Mouse (Mus musculus) small intestine, adult 2 months (tissue): Measurements from ENCODE around the gene Ptcd1. TPM values are rescaled to one million over a fixed set of nuclear protein-coding genes. Genes with fewer than 3 reads are reported as not detected.

Source experiments
- H3K27ac ChIP-seq: fragments of 200-500 bp; 2 replicates; pipeline ENCODE4 v1.5.1; 2012; ENCODE audit warnings: low read depth, low read length, control low read depth, inconsistent platforms; ENCODE audit not compliant: insufficient read depth
- H3K27me3 ChIP-seq: fragments of 200-500 bp; 2 replicates; pipeline ENCODE4 v1.6.1; 2012; ENCODE audit warnings: mild to moderate bottlenecking, moderate library complexity, low read length, inconsistent platforms; ENCODE audit not compliant: control insufficient read depth, insufficient read depth
- H3K36me3 ChIP-seq: fragments of 200-500 bp; 2 replicates; pipeline ENCODE4 v1.6.1; 2012; ENCODE audit warnings: mild to moderate bottlenecking, low read length, control low read depth, inconsistent platforms; ENCODE audit not compliant: control insufficient read depth, insufficient read depth
- H3K4me1 ChIP-seq: fragments of 200-500 bp; 2 replicates; pipeline ENCODE4 v1.6.1; 2012; ENCODE audit warnings: low read length, inconsistent platforms, mixed read lengths; ENCODE audit not compliant: control insufficient read depth, insufficient read depth, insufficient read length
- H3K4me3 ChIP-seq: fragments of 200-500 bp; 2 replicates; pipeline ENCODE4 v1.5.1; 2012; ENCODE audit warnings: low read depth, mild to moderate bottlenecking, control low read depth, inconsistent platforms, low read length, moderate library complexity
- CTCF ChIP-seq: fragments of 200-500 bp; IDR thresholded peaks from 2 replicates; pipeline ENCODE4 v1.5.1; 2012; ENCODE audit warnings: low read depth, mild to moderate bottlenecking, control low read depth, inconsistent platforms, low read length, moderate library complexity, mixed read lengths; ENCODE audit not compliant: insufficient replicate concordance, insufficient read length; ENCODE audit errors: extremely low read depth
- POLR2A ChIP-seq: fragments of 200-500 bp; IDR thresholded peaks from 2 replicates; pipeline ENCODE4 v1.6.1; 2012; ENCODE audit warnings: low read depth, mild to moderate bottlenecking, control low read depth, inconsistent platforms, low read length, moderate library complexity
- whole genome bisulfite sequencing: fragments of 180-500 bp; shearing (Covaris S2); methylation state at CpG from one replicate; pipeline ENCODE4 v1.1.7; 2018; 5-methylcytosine and 5-hydroxymethylcytosine counted together
- polyA plus RNA-seq: library from polyadenylated mRNA; depleted of rRNA; stranded (reverse); fragments of >200 nt; gene quantifications from 2 replicates; pipeline ENCODE4 v1.2.3, GENCODE M21; 2012

Gene Ptcd1
- polyA plus RNA-seq, 1 experiment, result 11.6 TPM

DNA sequence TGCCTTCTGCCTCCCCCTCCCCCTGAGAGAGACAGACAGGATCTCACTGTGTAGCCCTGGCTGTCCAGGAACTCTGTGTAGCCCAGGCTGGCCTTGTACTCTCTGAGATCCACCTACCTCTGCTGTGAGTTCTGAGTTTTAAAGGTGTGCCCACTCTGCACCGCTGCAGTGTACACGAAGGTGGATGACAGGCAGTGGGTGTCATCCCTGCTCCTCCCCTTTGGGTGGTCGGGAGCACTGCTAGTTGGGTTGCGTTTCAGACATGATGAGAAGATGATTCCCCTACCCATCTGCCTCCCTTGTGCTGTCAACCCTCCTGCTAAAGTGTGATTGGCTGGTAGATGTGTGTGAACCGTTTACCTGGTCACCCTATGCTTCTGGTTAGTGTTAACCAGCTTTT is 48.4 kb downstream of the Ptcd1 start:
- TF ChIP-seq CTCF, result no peak
- no peak for TF ChIP-seq POLR2A
- H3K4me1 ChIP-seq, result peaks cover 23% of the 10 kb centered on the region
- H3K36me3 ChIP-seq, result peaks cover 20% of the 10 kb centered on the region
- H3K27me3 ChIP-seq, result no peaks in the 10 kb centered on the region
- no peak overlapping the region for H3K4me3 ChIP-seq
- no peak overlapping the region for H3K27ac ChIP-seq
- 92% methylated on average over 5 of the region's 5 CpGs for WGBS

DNA sequence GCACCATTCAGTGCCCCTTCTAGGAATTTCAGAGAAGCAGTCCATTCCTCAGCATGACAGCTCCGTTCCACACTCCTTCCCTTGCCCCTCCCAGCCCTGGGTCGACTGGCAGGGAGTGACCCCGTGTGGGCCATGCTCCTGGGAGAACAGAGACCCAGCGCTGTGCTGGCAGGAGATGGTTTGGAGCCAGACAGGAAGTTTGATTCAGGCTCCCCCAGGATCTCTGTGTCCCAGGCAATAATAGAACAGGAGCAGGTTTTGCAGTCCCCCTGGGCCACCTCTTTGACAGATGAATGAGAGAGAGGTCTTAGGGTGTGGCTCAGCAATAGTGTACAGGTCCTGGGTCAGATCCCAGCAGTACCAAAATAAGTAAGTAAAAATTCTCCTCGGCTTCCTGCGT is 48.9 kb downstream of the Ptcd1 start:
- peaks cover 15% of the 10 kb centered on the region for H3K36me3 ChIP-seq

GRCm38 (mm10) chr5:145116916-145117315 is 50.0 kb downstream of the Ptcd1 start:
- peak overlapping the region; percentile 48 for H3K4me3 ChIP-seq
- H3K4me1 ChIP-seq, result peaks cover 23% of the 10 kb centered on the region
- no peaks in the 10 kb centered on the region for H3K27me3 ChIP-seq
- peaks cover 6% of the 10 kb centered on the region for H3K36me3 ChIP-seq
- TF ChIP-seq CTCF, result peak; percentile 75; the same call in 1 of the 2 replicates
- TF ChIP-seq POLR2A, result no peak
- 24% methylated on average over 10 of the region's 10 CpGs for WGBS
- peak overlapping the region; percentile 93 for H3K27ac ChIP-seq

More for the DNA sequence above, 48.9 kb downstream of the Ptcd1 start:
- 60% methylated on average over 6 of the region's 6 CpGs for WGBS
- Histone ChIP-seq H3K27ac (no peak overlapping the region), H3K4me1 (peaks cover 23% of the 10 kb centered on the region), H3K4me3 (no peak overlapping the region), H3K27me3 (no peaks in the 10 kb centered on the region)
- TF ChIP-seq CTCF, result no peak
- TF ChIP-seq POLR2A, result no peak

- Histone ChIP-seq H3K27ac (peak overlapping the region; percentile 93), H3K27me3 (no peaks in the 10 kb centered on the region), H3K4me3 (peak overlapping the region; percentile 48), H3K36me3 (peaks cover 2% of the 10 kb centered on the region; the same call in 1 of the 2 replicates), H3K4me1 (peaks cover 21% of the 10 kb centered on the region)
- no peak for TF ChIP-seq CTCF
- no peak for TF ChIP-seq POLR2A
- 3% methylated on average over 4 of the region's 4 CpGs for WGBS
Observed at GRCm38 (mm10) chr5:145116316-145116715, 50.6 kb downstream of the Ptcd1 start.

GRCm38 (mm10) chr5:145115736-145116135 is 51.2 kb downstream of the Ptcd1 start:
- H3K27me3 ChIP-seq, result no peaks in the 10 kb centered on the region
- H3K4me1 ChIP-seq, result peaks cover 20% of the 10 kb centered on the region
- H3K36me3 ChIP-seq, result peaks cover 2% of the 10 kb centered on the region; the same call in 1 of the 2 replicates
- H3K27ac ChIP-seq, result peak overlapping the region; percentile 90
- 49% methylated on average over 5 of the region's 5 CpGs for WGBS
- H3K4me3 ChIP-seq, result peak overlapping the region; percentile 99
- TF ChIP-seq CTCF (no peak), POLR2A (no peak)

DNA sequence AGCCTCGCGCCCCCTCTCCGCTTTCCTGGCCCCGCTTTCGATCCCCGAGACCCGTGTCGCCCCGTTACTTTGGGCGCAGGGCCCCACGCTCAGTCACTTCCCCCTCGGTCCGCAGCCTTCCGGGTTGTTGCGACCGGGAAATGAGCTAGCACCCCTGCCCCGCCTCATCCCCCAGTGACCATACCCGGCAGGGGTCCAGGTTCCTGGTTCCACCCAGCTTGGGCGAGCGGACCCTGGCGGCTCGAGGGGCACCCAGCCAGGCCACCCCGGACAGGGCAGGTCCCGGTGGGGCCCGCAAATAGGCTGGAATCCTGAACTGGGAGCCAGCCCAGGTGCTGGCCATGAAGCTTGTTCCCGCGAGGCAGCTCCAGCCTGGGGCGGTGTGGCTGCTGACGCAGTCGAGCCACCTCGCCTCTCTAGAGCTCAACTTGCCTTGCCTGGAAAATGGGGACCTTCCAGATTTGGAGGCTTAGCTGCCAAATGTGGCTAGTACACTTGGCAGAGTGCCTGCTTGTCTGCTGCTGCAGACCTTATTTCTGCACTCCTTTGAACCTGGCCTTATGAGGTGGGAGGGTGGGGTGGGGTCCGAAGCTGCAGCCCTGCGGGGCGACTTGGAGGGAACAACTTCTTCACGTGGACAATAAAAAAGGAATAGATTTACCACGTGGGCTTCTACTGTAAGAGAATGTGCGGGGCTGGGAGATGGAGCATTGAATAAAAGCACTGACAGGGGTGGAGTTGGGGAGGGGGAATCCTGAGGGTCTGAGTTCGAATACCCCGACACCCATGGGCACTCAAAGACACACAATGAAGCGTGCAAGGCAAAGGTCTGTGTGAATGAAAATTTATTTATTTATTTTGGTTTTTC is 52.1 kb downstream of the Ptcd1 start:
- peak overlapping the region; percentile 92 for H3K27ac ChIP-seq
- peaks cover 20% of the 10 kb centered on the region for H3K4me1 ChIP-seq
- peaks cover 4% of the 10 kb centered on the region; the same call in 1 of the 2 replicates for H3K36me3 ChIP-seq
- peak overlapping the region; percentile 99 for H3K4me3 ChIP-seq
- no peaks in the 10 kb centered on the region for H3K27me3 ChIP-seq
- WGBS, result 6% methylated on average over 40 of the region's 40 CpGs
- TF ChIP-seq POLR2A (no peak), CTCF (no peak)

- H3K36me3 ChIP-seq, result peaks cover 9% of the 10 kb centered on the region; the same call in 1 of the 2 replicates
- under 1% methylated on average over 52 of the region's 53 CpGs for WGBS
- peak within 1 kb of the TSS; percentile 92 for H3K27ac ChIP-seq
- peak within 1 kb of the TSS; percentile 99 for H3K4me3 ChIP-seq
- H3K27me3 ChIP-seq, result no peaks in the 10 kb centered on the region
- TF ChIP-seq POLR2A (peak; percentile 38; the same call in 1 of the 2 replicates), CTCF (no peak)
- H3K4me1 ChIP-seq, result peaks cover 18% of the 10 kb centered on the region
Observed at GRCm38 (mm10) chr5:145114071-145114605, 52.8 kb downstream of the Ptcd1 start, which contains the start of gene Arpc1b. Gene Arpc1b (plus strand): TSS chr5:145114215.
